Mouse (Mus musculus) stomach, postnatal 0 days (tissue): ENCODE results near the gene Txndc11.

Experiments
- CTCF ChIP-seq: IDR thresholded peaks from 2 replicates; pipeline ENCODE4 v1.5.1; 2016; ENCODE audit warnings: antibody characterized with exemption, low read depth, mild to moderate bottlenecking, moderate library complexity
- EP300 ChIP-seq: optimal IDR thresholded peaks from 2 replicates; pipeline ENCODE3; 2016; ENCODE audit warnings: antibody characterized with exemption

DNA sequence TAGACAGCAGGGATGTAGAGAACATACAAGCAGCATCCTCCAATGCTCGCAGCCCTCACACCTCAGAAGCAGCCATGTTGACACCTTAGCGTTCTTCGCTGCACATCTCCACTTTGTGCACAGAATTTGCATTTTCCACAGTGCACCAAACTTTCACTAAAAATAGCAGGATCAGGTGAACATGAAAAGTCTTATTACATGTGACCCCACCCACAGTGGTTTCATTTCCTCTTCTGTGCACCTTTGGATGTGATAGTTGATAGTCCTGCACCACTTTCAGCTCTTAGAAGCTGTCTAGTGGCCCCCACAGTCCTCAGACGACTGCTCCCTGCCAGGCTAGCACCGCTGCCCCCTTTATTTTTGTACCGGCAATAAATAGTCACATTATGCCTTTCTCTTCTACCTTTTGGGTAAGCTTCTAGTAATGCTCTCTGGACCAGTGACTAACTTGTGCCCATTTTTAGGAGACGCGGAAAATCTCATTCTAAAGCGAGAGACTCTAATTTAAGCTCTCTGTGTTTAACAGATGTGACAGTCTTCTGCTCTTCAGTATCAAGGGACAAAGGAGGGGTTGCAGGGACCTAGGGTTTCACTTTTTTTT, 56.7 kb downstream of the Txndc11 start:
- TF ChIP-seq CTCF (no peak), EP300 (no peak)
